Mouse (Mus musculus) bone marrow, adult 2 months (tissue): ENCODE measurements around the gene Nol4l. TPM values are rescaled to one million over a fixed set of nuclear protein-coding genes. Genes with fewer than 3 reads are reported as not detected.

Experiments
- H3K27ac ChIP-seq: fragments of 200-500 bp; 2 replicates; pipeline ENCODE4 v1.5.1; 2012; ENCODE audit warnings: low read depth, mild to moderate bottlenecking, control low read depth, inconsistent platforms, low read length; ENCODE audit not compliant: control insufficient read depth, poor library complexity, insufficient read depth
- H3K4me1 ChIP-seq: fragments of 200-500 bp; 2 replicates; pipeline ENCODE4 v1.6.1; 2011; ENCODE audit warnings: low read length; ENCODE audit not compliant: control insufficient read depth, insufficient read depth
- H3K4me3 ChIP-seq: fragments of 200-500 bp; replicated peaks from 2 replicates; pipeline ENCODE3; 2011; ENCODE audit warnings: mild to moderate bottlenecking, low read depth, low read length, control low read depth; ENCODE audit not compliant: control insufficient read depth
- CTCF ChIP-seq: fragments of 200-500 bp; IDR thresholded peaks from 2 replicates; pipeline ENCODE4 v1.5.1; 2011; ENCODE audit warnings: low read length, control low read depth; ENCODE audit not compliant: control insufficient read depth, insufficient read depth
- POLR2A ChIP-seq: fragments of 200-500 bp; IDR thresholded peaks from 2 replicates; pipeline ENCODE4 v1.6.1; 2011; ENCODE audit warnings: low read depth, mild to moderate bottlenecking, control low read depth, low read length, borderline replicate concordance; ENCODE audit not compliant: control insufficient read depth
- WGBS: fragments of 180-500 bp; shearing (Covaris S2); methylation state at CpG from one replicate; pipeline ENCODE4 v1.1.7; 2018; 5-methylcytosine and 5-hydroxymethylcytosine counted together
- polyA plus RNA-seq: library from polyadenylated mRNA; stranded (reverse); fragments of >200 nt; gene quantifications from 2 replicates; pipeline ENCODE4 v1.2.4, GENCODE M21; 2011; ENCODE audit warnings: low replicate concordance; ENCODE audit not compliant: missing spikeins, insufficient read depth, insufficient read length

Nol4l gene
- 4.0 and 7.5 TPM in 2 replicates for polyA plus RNA-seq

- no peaks in the 10 kb centered on the region; the same call in none of the 2 replicates for H3K4me1 ChIP-seq
- peak within 1 kb of the TSS; percentile 59 for H3K4me3 ChIP-seq
- no peak for TF ChIP-seq POLR2A
- TF ChIP-seq CTCF = no peak
- peak within 1 kb of the TSS; percentile 67; the same call in 1 of the 2 replicates for H3K27ac ChIP-seq
- WGBS = 6% methylated on average over 65 of the region's 86 CpGs
Measured at GRCm38 (mm10) chr2:153529931-153530766, at the start of gene Nol4l. Nol4l (minus strand) TSS chr2:153529971.

- H3K27ac ChIP-seq = no peak overlapping the region
- H3K4me1 ChIP-seq = no peaks in the 10 kb centered on the region
- no peak for TF ChIP-seq CTCF
- no peak for TF ChIP-seq POLR2A
- no peak overlapping the region for H3K4me3 ChIP-seq
- 54% methylated on average over 4 of the region's 4 CpGs for WGBS
Measured at GRCm38 (mm10) chr2:153577122-153577521, 47.4 kb upstream of the Nol4l start.

GRCm38 (mm10) chr2:153576150-153576549 is 46.4 kb upstream of the Nol4l start:
- H3K27ac ChIP-seq = no peak overlapping the region
- 50% methylated on average over 3 of the region's 3 CpGs for WGBS
- no peaks in the 10 kb centered on the region for H3K4me1 ChIP-seq
- no peak overlapping the region for H3K4me3 ChIP-seq
- TF ChIP-seq POLR2A (no peak), CTCF (no peak)

DNA sequence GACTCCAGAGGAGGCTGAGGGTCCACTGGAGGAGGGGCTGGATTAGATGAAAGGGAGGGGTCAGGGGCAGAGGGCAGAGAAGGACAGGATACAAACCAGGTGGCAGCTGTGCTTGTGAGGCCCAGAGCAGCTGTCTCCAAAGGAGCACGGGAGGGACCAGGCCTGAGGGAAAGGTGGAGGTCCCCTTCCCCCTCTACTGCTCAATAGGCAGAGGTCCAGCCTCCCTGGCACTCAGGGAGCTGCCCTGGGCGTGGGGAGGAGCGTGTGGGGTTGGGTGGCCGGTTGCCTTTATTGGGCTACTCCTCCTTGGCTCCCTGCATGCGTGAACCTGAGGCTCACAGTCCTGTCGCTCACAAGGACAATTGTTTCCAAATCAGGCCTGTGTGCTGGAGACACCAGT is 45.8 kb upstream of the Nol4l start:
- TF ChIP-seq CTCF (no peak), POLR2A (no peak)
- no peak overlapping the region for H3K27ac ChIP-seq
- no peaks in the 10 kb centered on the region for H3K4me1 ChIP-seq
- no peak overlapping the region for H3K4me3 ChIP-seq
- WGBS = 79% methylated on average over 6 of the region's 6 CpGs

DNA sequence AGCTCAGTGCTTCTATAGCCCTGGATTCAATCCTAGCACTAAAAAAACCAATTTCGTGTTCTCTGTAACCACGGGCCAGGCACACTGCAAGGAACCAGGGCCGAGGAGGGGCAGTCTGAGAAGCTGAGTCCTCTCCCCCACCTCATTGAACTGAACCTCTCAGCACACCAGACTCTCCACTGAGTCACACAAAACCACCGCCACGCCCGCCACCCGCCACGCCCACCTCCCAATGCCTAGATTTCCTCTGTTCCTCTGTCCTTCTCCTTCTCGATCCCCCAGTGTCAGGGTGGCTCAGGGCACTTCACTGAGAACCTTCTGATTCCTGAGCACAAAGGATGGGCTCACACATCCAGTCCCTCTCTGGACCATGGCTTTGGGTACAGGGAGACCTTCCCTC is 43.3 kb upstream of the Nol4l start:
- TF ChIP-seq POLR2A (no peak), CTCF (no peak)
- Histone ChIP-seq H3K27ac (no peak overlapping the region), H3K4me1 (no peaks in the 10 kb centered on the region), H3K4me3 (no peak overlapping the region)
- 73% methylated on average over 9 of the region's 9 CpGs for WGBS

DNA sequence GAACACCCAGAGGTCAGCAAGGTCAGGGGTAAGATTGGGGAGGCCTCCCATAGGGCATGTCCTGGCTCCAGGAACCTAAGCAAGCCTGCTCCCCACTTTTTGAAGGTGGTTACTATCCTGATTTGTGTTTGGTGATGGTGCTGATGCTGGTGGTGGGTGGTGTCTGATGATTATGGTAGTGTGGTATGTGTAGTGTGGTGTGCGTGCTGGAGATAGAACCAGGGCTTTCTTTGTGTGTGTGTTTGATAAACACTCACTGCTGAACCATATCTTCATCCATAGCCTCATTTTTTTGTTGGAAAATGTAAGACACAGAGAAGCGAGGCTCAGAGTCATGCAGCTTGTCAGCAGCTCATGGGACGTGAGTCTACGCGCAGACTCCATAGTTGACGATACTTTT is 38.8 kb upstream of the Nol4l start:
- Histone ChIP-seq H3K4me3 (no peak overlapping the region), H3K4me1 (no peaks in the 10 kb centered on the region), H3K27ac (no peak overlapping the region)
- 64% methylated on average over 6 of the region's 6 CpGs for WGBS
- TF ChIP-seq CTCF = no peak
- TF ChIP-seq POLR2A = no peak

DNA sequence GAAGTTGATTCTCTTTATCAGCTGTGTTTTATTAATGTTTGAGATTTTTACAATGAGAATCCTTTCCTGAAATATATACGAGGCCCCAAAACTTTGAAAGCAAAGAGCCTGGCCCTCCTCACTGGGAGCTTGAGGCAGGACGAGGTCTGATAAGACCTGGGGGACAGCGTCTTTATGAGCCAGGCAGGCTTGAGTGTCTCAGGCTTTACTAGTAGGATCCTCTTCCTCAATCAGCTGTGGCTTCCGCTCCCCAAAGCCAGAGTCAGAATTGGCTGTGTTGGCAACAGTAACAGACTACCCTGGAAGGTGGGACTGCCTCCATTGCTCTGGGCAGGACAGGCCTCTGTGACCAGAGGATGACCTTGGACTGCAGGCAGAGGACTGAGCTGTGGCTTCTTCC is 38.2 kb upstream of the Nol4l start:
- TF ChIP-seq CTCF = no peak
- no peak for TF ChIP-seq POLR2A

GRCm38 (mm10) chr2:153564343-153564742 is 34.6 kb upstream of the Nol4l start:
- TF ChIP-seq CTCF (peak; percentile 29), POLR2A (no peak)
- WGBS = 86% methylated on average over 3 of the region's 3 CpGs
- H3K4me3 ChIP-seq = no peak overlapping the region
- H3K27ac ChIP-seq = no peak overlapping the region
- H3K4me1 ChIP-seq = peaks cover 9% of the 10 kb centered on the region

More for the DNA sequence above, 38.2 kb upstream of the Nol4l start:
- Histone ChIP-seq H3K4me3 (no peak overlapping the region), H3K27ac (no peak overlapping the region), H3K4me1 (no peaks in the 10 kb centered on the region)
- WGBS = 52% methylated on average over 4 of the region's 4 CpGs
